Mouse (Mus musculus): Measurements from ENCODE around the gene Pspn.

DNA sequence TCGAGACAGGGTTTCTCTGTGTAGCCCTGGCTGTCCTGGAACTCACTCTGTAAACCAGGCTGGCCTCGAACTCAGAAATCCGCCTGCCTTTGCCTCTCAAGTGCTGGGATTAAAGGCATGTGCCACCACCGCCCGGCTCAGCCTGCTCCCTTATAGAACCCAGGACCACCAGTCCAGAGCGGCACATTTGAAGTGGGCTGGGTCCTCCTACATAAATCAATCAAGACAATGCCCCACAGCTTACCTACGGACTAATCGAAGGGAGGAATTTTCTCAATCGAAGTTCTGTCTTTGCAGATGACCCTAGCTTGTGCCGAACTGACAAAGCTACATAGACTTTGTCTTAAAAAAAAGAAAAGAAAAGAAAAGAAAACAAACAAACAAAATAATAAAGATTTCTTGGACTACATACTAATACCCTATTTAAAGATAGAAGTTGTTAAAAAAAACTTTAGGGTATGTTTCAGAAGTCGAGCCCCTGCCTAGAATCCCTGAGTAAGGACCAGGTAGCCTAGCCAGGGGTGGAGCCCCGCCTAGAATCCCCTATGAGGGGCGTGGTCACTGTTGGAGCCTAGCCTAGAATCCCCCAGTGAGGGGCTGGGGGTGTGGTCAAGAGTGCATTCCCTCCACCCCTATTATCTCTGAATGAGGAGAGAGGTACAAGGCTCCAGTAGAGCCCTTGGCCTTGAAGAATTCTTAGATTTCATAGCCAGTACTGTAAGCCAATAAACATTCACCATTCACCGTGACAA lies 25.7 kb downstream of the Pspn start:
- TF ChIP-seq CTCF (IDR thresholded peaks at IDR 0.05; ENCODE audit: low read depth), result no peak
- no peak for TF ChIP-seq EP300 (IDR thresholded peaks at IDR 0.05; ENCODE audit: low read depth)

Data from heart, postnatal 0 days (tissue).